Mouse (Mus musculus): ENCODE results near the gene Rapgef5. TPM values are rescaled to one million over a fixed set of nuclear protein-coding genes. Genes with fewer than 3 reads are reported as not detected.

Gene Rapgef5
- polyA plus RNA-seq, 2 experiments = 5.6 to 8.6 TPM

GRCm38 (mm10) chr12:117751520-117752383 lies 235.5 kb downstream of the Rapgef5 start:
- DNase-seq (ENCODE audit: low spot score) = peak; percentile 51
- Histone ChIP-seq H3K27me3 (ENCODE audit: control insufficient read depth, insufficient read depth, low read length) (no peaks in the 10 kb centered on the region), H3K9me3 (ENCODE audit: control insufficient read depth, low read length) (no peaks in the 10 kb centered on the region), H3K36me3 (ENCODE audit: control insufficient read depth, insufficient read depth, low read length) (no peaks in the 10 kb centered on the region), H3K9ac (ENCODE audit: low read depth, low read length, severe bottlenecking) (no peak overlapping the region), H3K4me1 (ENCODE audit: control insufficient read depth, insufficient read depth, low read length) (peaks cover 14% of the 10 kb centered on the region; the same call in 1 of the 2 replicates), H3K27ac (replicated peaks; ENCODE audit: low read depth, low read length) (peak overlapping the region; percentile 33; the same call in 1 of the 2 replicates), H3K4me2 (replicated peaks; ENCODE audit: low read depth, low read length, severe bottlenecking) (peak overlapping the region; percentile 20; the same call in 1 of the 2 replicates), H3K4me3 (replicated peaks; ENCODE audit: low read length) (no peak overlapping the region)
- WGBS = 40% methylated on average over 25 of the region's 25 CpGs
- no peak for TF ChIP-seq POLR2A (IDR thresholded peaks at IDR 0.05; ENCODE audit: borderline replicate concordance, extremely low read depth, insufficient read depth, insufficient read length)
- ATAC-seq (ENCODE audit: low FRiP score, low read depth) = peak; percentile 56; the same call in 1 of the 2 replicates

GRCm38 (mm10) chr12:117756010-117756409 lies 239.7 kb downstream of the Rapgef5 start:
- Histone ChIP-seq H3K4me1 (ENCODE audit: control insufficient read depth, insufficient read depth, low read length) (peaks cover 11% of the 10 kb centered on the region; the same call in 1 of the 2 replicates), H3K27ac (replicated peaks; ENCODE audit: low read depth, low read length) (no peak overlapping the region), H3K9me3 (ENCODE audit: control insufficient read depth, low read length) (no peaks in the 10 kb centered on the region), H3K36me3 (ENCODE audit: control insufficient read depth, insufficient read depth, low read length) (no peaks in the 10 kb centered on the region), H3K27me3 (ENCODE audit: control insufficient read depth, insufficient read depth, low read length) (no peaks in the 10 kb centered on the region), H3K9ac (ENCODE audit: low read depth, low read length, severe bottlenecking) (no peak overlapping the region), H3K4me3 (replicated peaks; ENCODE audit: low read length) (no peak overlapping the region), H3K4me2 (replicated peaks; ENCODE audit: low read depth, low read length, severe bottlenecking) (no peak overlapping the region)
- ATAC-seq (ENCODE audit: low FRiP score, low read depth) = peak; percentile 14; the same call in 1 of the 2 replicates
- no peak for TF ChIP-seq POLR2A (IDR thresholded peaks at IDR 0.05; ENCODE audit: borderline replicate concordance, extremely low read depth, insufficient read depth, insufficient read length)
- 25% methylated on average over 7 of the region's 7 CpGs for WGBS
- peak; percentile 63 for DNase-seq (ENCODE audit: low spot score)

GRCm38 (mm10) chr12:117760373-117760772 lies 244.1 kb downstream of the Rapgef5 start:
- Histone ChIP-seq H3K4me3 (replicated peaks; ENCODE audit: low read length) (no peak overlapping the region), H3K27ac (replicated peaks; ENCODE audit: low read depth, low read length) (no peak overlapping the region), H3K27me3 (ENCODE audit: control insufficient read depth, insufficient read depth, low read length) (no peaks in the 10 kb centered on the region), H3K4me2 (replicated peaks; ENCODE audit: low read depth, low read length, severe bottlenecking) (no peak overlapping the region), H3K9me3 (ENCODE audit: control insufficient read depth, low read length) (no peaks in the 10 kb centered on the region), H3K4me1 (ENCODE audit: control insufficient read depth, insufficient read depth, low read length) (peaks cover 9% of the 10 kb centered on the region; the same call in 1 of the 2 replicates), H3K9ac (ENCODE audit: low read depth, low read length, severe bottlenecking) (no peak overlapping the region), H3K36me3 (ENCODE audit: control insufficient read depth, insufficient read depth, low read length) (no peaks in the 10 kb centered on the region)
- no peak for TF ChIP-seq POLR2A (IDR thresholded peaks at IDR 0.05; ENCODE audit: borderline replicate concordance, extremely low read depth, insufficient read depth, insufficient read length)
- no peak for DNase-seq (ENCODE audit: low spot score)
- no peak for ATAC-seq (ENCODE audit: low FRiP score, low read depth)
- 74% methylated on average over 5 of the region's 5 CpGs for WGBS

GRCm38 (mm10) chr12:117760846-117761245 lies 244.6 kb downstream of the Rapgef5 start:
- ATAC-seq (ENCODE audit: low FRiP score, low read depth) (no peak), DNase-seq (ENCODE audit: low spot score) (no peak)
- Histone ChIP-seq H3K4me3 (replicated peaks; ENCODE audit: low read length) (no peak overlapping the region), H3K36me3 (ENCODE audit: control insufficient read depth, insufficient read depth, low read length) (no peaks in the 10 kb centered on the region), H3K27ac (replicated peaks; ENCODE audit: low read depth, low read length) (no peak overlapping the region), H3K27me3 (ENCODE audit: control insufficient read depth, insufficient read depth, low read length) (no peaks in the 10 kb centered on the region), H3K9me3 (ENCODE audit: control insufficient read depth, low read length) (no peaks in the 10 kb centered on the region), H3K4me1 (ENCODE audit: control insufficient read depth, insufficient read depth, low read length) (peaks cover 8% of the 10 kb centered on the region; the same call in 1 of the 2 replicates), H3K4me2 (replicated peaks; ENCODE audit: low read depth, low read length, severe bottlenecking) (no peak overlapping the region), H3K9ac (ENCODE audit: low read depth, low read length, severe bottlenecking) (no peak overlapping the region)
- TF ChIP-seq POLR2A (IDR thresholded peaks at IDR 0.05; ENCODE audit: borderline replicate concordance, extremely low read depth, insufficient read depth, insufficient read length) = no peak

- no peaks in the 10 kb centered on the region for H3K9me3 ChIP-seq (ENCODE audit: control insufficient read depth, low read length)
- TF ChIP-seq POLR2A (IDR thresholded peaks at IDR 0.05; ENCODE audit: borderline replicate concordance, extremely low read depth, insufficient read depth, insufficient read length) = no peak
- ATAC-seq (ENCODE audit: low FRiP score, low read depth) (no peak), DNase-seq (ENCODE audit: low spot score) (no peak)
- no peak overlapping the region for H3K4me2 ChIP-seq (replicated peaks; ENCODE audit: low read depth, low read length, severe bottlenecking)
- WGBS = 63% methylated on average over 1 of the region's 1 CpGs
- H3K27ac ChIP-seq (replicated peaks; ENCODE audit: low read depth, low read length) = no peak overlapping the region
- H3K36me3 ChIP-seq (ENCODE audit: control insufficient read depth, insufficient read depth, low read length) = no peaks in the 10 kb centered on the region
- 0 out of 2 replicates have a peak, but pooled peaks cover 4% of the 10 kb centered on the region for H3K4me1 ChIP-seq (ENCODE audit: control insufficient read depth, insufficient read depth, low read length)
- H3K27me3 ChIP-seq (ENCODE audit: control insufficient read depth, insufficient read depth, low read length) = no peaks in the 10 kb centered on the region
- no peak overlapping the region for H3K9ac ChIP-seq (ENCODE audit: low read depth, low read length, severe bottlenecking)
- H3K4me3 ChIP-seq (replicated peaks; ENCODE audit: low read length) = no peak overlapping the region
These were observed 245.4 kb downstream of the Rapgef5 start for GRCm38 (mm10) chr12:117761698-117762097.

Measured in limb, embryonic 14.5 days (tissue).